Mouse (Mus musculus): ENCODE results near the gene Gm42669.

The Gm42669 gene

DNA sequence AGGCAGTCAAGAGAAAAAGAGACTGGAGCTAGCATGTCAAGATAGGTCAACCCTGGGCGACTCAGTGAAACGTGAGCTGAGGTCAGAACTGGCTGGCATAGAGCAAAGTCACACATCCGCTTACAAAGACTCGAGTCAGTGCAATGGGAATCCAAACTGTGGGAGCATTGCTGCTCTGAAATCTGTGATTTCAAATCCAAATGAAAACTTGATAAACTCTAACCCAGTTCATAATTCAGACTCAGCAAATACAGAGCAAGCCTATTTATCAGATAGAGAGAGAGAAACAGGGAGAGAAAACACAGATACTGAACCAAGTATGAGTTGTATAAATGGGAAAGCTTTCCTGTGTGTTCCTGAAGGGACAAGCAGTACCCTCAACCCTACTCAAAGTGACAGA, at the start of gene Gm42669:
TSS of gene Gm42669 (plus strand) at position 301 of the 400 bp plus-strand sequence.
- no peak for DNase-seq

DNA sequence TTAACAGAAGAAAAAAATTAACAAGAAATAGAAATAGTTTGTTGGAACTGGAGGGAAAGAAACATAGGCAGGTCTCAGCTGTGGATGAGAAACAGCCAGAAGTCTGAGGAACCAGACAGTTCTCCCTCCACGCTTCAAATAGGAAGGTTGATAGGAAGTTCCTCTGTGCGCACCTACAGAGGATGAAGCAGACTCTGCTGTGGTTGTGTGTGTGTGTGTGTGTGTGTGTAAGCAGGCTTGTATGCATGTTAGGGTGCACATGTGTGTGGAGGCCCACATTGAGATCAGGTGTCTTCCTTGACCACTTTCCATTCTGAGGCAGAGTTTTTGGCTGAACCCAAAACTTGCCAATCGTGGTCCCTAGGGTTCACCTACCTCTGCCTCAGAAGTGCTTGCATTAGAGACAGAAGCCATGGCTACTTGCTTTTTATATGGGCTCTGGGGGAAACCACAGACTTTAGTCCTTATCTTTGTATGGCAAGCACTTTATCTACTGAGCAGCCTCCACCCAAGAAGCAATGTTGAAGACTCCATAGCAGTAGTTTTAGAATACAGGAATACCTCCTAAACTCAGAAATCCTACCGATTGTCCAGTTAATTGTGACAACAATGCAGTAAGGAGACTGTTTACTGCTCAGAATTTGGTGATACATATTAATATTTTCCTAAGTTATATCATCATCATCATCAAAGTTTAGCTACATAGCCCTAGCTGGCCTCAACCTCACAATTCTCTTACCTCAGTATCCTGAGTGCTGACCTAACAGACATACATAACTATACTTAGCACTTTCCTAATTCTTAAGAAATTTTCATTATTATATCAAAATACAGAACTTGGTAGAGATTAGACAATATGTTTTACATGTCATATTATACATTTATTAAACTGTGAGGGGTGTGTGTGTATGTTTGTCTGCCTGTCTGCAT, 45.0 kb upstream of the Gm42669 start:
- no peak for DNase-seq

DNA sequence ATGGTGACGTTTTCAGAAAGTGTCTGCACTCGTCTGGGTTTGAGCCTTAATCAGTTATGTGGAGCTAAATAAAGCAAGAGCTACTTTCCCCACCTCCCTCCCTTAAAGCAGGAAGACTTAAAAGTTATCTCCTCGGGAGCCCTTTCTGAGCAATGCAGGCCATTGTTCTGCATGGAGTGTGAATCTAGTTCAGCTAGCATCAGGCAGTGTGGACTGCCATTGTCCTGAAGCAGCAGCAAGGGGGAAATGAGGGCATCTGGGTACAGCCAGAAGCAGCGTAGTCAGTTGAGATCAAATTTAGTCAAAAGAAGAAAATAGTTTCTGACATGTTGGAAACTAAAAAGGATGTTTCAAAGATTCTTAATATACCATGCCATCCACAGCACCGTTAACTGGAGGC, 40.9 kb upstream of the Gm42669 start:
- DNase-seq: peak; percentile 12

DNA sequence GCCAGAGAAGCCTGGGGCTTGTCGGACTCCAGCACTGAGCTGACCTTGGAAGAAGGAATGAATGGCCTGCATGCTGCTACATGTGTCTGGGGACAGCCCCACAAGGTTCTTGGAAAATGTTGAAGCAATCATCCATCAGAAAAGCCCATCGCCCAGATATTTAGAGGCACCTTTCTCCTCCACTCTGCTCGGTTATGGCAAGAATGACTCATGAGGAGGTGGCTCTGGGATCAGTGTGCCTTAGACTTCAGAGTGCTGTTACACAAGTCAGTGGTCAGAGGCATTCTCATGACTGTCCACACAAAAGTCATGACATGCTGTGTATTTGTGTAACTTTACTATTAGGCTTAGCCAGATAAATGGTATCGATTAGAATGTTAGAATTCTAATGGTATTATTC, 40.3 kb upstream of the Gm42669 start:
- no peak for DNase-seq

DNA sequence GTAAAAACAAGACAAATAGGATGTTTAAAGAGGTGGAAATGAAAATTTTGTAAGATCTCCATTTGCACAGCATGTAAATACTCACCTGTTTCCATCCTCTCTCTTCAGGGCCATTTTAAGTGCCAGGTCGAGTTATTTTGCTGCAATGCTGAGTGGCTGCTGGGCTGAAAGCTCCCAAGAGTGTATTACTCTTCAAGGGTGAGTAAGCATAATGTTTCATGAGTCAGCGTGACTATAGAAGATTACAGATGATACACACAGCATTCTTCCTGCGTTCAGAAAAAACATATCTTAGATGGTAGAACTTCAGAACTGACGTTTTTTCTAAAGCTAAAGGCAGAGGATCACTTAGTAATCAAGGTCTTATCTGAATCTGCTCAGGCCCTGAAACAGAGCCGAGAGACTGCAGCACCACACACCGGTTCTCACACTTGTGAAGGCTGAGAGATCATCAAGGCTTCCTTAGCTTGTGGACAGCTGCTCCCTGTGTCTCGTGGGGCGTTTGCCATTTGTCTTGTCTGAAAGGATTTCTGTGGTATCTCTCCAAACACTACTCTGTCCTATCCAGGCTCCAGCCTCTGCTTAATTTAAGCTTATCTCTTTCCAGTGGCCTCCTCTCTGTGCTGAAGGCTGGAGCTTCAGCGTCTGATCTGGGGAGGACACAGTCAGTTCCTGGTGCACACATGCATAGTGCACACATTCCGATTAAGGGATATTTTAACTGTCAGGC, 36.7 kb upstream of the Gm42669 start:
- DNase-seq: no peak

DNA sequence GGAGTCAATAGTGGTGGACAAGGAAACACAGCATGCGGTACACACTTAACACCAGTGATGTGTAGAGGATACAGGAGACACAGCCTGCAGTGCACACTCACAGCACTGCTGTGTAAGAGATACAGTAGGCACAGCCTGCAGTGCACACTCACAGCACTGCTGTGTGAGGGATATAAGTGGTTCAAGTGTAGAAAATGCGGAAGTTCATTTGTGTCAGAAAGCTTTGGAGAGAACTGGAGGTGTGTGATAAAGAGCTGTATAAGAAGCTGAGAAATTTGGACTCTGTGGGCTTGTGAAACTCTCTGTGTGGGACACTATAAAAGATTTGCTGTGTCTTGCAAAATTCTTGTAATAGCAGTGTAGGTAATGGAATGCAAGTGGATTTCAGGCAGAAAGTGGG, 27.2 kb upstream of the Gm42669 start:
- DNase-seq: no peak

DNA sequence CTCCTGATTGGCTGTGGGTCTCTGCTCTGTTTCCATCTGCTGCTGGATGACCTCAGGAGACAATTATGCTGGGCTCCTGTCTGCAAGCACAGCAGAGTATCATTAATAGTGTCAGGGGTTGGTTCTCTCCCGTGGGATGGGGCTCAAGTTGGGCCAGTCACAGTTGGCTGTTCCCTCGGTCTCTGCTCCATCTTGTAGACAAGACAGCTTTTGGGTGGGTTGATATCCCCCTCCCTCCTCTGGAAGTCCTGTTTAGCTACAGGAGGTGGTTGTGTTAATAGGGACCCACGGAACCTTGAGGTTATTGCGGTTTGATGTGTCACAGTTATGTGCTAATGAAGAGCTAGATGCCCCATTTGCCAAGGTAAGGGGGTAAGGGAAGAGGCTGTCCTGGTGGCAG, 18.4 kb upstream of the Gm42669 start:
- no peak for DNase-seq

DNA sequence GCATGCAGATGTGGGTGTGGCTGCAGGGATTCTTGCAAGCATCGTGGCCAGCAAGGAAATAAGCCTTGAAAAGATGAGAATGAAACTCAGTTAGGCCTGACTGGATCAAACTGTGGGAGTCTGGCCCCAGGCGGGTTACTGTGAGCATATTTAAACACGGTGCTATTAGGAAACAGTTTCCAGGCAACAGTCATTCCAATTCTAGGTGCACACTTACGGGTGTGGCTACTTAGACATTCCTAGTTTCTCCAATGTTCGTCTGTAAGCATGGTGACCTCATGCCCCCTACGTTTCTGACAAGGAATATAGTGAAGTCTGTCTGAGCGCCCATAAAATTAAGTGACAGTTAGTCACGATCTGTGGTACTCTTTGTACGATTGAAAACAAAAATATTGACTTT, 16.4 kb upstream of the Gm42669 start:
- DNase-seq: no peak

DNA sequence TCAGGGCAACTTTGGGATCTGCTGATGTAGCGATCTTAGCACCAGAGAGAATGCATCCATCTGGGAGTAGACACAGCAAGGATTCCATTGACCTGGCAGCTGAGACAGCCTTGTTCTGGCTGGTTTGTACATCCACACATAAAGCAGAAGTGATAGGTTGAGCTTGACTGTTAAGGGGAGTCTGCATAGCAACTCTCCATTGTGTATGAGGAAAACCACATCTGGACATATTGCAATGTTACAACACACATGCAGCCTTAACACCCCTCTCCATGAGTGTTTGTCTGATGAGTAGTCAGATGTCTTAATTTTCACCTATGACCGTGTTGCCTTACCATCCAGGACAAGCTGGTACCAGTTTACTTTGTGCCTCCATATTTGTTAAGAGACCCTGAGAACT, 14.9 kb upstream of the Gm42669 start:
- DNase-seq: no peak

DNA sequence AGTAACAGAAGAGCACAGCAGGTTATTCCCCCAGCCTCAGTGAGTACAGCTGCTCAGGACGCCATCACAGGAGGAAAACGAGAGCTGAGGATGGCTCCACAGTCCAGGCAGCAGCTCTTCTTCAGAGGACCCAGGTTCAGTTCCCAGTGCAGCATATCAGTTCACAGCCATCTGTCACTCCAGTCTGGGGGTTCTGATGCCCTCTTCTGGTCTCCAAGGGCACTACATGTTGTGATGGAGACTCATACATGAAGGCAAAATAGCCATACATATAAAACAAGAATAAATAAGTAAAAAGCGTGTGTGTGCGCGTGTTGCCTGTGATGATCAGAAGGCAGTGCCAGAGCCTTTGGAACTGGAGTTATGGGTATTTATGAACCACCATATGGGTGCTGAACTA, 12.7 kb upstream of the Gm42669 start:
- no peak for DNase-seq

DNA sequence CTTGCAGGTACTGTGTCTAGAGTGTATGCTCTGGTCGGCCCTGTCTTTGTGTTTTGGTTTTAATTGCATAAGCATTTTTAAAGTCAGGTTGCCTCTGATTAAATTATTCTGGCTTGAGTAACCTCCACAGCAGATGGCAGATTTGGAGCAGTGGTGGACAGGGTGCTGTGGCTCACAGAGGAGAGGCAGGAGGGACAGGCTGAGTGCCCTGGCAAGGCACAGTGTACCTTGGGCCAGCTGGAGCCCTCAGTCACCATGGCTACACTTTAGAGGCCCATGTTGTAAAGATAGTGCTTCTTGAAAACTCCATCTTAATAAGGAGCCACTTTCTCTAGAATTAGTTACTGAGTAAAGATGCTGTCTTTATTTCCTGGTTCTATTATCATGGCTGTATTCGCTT, 11.4 kb upstream of the Gm42669 start:
- DNase-seq: no peak

DNA sequence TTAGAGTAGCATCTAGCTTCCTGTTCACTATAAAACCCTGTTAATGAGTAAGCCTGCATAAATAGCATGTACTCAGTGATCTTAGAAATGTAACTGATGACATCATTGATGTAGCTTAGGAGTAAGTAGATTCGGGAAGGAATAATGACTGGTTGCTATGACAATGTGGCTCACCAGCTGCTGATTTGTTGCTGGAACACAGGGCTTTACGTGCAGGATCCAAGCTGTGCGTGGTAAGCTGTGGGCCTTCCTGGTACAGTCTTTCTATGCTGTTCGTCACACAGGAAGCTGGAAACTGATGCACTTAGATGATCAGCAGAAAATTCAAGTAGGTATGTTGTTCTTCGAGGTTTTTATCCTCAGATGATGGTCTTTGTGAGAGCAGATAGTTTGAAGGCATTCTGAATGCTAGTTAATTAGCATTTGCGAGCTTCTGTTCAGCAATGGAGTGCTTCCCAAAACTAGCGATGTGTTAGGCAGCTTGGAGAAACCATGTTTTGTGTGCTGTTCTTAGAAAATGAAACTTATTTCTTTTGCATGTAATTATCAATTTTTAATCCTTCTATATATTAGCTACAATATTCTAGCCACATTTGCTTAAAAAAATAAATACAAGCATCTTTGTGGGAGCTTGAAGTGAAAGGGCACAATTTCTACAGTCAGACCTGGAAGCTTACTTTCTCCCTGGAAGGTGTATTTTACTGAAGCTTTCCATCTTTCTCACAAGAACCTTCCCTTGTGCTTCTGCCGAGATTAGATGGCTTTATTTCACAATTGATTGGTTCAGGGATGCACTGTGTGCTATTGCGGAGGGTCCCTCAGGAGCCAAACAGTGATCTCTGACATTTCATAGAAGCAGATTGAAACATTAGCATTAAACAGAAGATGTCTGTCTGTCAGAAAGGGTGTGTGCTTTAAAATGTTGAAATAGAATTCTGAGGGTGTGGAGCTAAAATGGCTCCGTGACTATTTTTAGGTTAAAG, 9.6 kb upstream of the Gm42669 start:
- DNase-seq: peak; percentile 53

DNA sequence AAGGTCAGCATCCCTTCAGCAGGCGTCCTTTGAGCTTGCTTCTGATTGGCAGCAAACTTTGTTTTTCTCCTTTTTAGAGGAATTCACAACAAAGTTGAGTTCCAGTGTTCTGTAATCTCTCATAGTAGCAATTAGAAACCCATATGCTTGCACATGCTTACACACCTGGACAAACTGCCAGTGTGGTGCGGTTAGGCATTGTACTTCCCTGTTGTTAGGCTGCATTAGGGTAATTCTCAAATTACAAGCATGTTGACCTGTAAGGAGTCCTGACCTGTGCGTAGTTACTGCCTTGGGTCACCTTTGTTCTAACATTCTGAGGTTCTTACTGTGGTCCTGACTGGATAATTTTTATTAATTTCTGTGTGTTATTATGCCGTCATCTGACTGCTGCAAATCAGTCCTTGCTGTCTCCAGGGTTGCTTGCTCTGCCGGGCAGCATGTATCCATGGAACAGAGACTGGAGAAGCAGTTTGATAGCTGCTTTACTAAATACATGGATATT, 8.6 kb upstream of the Gm42669 start:
- DNase-seq: no peak

DNA sequence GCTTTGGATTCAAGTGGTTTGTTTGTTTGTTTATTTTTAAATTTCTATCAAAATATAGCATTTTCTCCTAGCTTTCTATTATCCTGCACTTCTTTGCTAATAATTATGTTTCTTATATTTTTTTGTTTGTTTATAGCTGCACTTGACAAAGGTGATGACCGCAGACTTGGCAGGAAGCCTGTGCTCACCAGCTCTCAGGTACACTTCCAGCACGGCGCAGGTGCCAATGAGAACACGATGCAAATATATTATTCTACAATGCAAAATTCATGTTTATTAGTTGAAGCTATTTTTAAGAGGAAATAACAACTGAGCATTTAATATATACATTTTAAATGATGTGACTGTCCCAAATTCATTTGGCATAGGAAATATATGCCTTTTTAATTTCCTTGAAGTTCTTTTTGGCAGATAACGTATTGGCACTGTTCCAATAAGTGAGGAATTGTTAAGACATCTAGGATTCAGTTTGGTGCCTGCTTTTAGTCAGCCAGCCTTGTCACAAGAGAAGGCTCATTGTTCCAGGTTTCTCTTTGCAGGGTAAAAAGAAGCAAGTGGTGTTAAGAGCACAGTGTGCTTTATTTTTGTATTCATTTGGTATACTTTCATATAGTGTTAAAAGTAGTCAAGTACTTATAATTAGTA, 7.4 kb upstream of the Gm42669 start:
- no peak for DNase-seq

DNA sequence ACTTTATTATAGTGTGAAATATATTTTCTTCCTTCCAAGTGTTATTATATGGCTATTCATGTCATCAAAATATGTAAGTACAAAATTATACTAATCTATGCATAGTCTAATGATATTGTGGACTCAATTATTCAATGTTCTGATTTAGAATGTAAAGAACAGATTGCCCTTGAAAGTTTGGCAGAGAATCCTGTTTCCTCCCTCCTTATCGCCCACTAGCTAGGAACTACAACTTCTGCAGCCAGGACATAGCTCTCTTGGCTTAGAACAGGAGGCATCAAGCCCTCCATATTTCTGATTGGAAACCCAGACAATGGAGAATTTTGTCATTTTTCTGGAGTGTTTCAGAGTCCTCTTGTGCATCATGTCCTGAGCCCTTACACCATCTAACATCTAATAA, 6.7 kb upstream of the Gm42669 start:
- DNase-seq: no peak

DNA sequence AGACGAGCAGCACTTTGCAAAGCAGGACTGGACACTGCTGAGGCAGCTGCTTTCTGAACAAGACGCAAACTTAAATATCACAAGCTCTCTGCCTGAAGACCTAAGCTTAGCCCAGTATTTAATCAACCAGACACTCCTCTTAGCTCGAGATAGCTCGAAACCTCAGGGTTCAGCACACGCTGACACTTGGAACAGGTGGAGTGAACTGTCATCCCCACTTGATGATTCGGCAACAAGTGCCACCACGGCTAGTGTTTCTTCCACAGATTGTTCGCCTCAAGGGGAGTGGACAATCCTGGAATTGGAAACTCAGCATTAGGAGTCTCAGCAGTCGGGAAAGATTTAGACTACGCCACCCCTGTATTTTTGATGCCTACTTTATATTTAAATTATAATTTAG, 3.1 kb downstream of the Gm42669 start:
- DNase-seq: no peak

DNA sequence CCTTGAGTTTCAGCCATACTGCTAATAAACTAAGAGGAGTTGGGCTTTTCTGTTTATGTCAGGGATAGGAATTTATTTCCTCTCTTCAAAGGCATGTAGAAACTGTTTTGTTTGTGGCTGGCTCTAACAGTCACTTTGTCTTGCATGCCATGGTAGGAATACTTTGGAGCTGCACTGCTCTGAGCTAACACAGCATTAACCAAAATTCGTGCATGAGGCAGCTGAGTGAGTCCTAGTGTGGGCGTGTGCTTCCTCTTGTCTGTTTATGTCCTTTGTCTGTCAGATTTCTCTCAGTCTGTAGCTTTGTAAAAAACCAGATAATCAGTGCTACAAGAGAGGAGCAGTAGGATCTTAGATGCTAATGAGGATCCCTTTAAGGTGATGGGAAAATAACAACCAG, 3.9 kb downstream of the Gm42669 start:
- no peak for DNase-seq

DNA sequence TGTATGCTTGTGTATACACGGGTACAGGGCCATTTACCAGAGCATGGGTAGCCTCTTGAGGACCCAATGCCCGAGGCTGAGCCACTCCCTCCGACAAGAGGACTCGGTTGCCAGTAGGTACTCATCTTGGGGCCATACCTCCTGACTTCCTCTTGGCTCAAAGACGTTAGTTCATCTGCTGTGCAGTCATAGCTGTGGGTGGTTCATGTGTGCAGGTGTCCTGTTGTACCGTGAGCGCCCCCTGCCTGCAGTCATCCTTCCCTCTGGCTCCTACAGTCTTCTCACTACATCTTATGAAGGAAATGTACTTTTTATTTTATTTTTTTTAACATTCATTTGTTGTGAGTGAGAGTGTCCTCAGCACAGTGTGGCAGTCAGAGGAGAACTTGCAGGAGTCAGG, 6.2 kb downstream of the Gm42669 start:
- peak; percentile 63 for DNase-seq

DNA sequence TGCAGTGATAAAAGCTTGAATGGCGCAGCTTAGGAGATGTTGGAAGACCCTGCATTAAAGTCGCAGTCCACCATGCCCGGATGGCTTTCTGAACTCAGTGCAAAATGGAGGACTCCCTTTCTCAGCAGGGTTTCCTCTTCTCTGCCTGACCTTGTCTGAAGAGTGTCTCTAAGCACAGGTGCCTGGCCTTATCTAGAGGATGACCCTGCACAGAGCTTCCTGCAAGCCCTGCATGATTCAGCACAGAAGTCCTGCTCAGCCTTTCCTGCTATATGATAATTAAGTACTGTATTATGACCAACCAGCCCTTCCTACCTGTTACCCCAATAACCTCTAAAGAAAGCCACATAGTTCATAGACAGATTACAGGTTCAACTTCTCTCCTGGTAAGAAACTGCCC, 8.0 kb downstream of the Gm42669 start:
- DNase-seq: no peak

DNA sequence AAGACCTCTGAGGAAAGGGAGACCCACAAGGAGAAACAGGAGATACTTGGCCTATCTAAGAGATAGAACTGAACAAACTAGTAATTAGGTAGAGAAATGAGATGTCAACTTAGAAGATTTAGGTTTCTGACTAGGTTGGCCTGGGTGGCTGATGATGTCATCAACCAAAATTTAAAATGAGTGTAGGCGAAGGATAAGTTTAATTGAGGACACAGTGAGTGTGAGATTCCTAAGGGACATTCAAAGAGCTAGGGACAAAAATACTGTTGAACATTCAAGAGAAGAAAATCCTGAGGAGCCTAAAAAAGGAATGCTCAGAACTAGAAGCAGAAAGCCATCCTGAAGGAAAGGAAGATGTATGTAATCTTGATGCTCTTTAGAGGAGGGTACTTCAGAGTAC, 8.7 kb downstream of the Gm42669 start:
- no peak for DNase-seq

DNA sequence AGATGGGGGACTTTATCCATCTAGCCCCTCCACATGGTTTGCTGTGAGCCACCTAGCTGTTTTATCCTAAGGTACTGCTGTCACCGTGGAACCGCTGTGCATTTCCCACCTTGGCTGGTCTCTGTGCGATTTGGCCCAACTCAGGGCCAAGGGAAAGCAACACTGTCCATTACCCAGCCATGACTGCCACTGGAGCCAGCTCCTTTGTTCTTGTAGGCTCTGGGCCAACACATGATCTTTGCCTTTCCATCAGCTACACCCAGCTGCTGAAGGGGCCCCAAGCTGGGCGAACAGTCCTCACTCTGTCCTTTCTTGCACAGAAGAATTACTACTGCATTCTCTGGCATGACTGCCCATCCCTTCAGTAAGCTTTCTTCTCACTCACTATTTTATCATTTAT, 11.2 kb downstream of the Gm42669 start:
- DNase-seq: no peak

DNA sequence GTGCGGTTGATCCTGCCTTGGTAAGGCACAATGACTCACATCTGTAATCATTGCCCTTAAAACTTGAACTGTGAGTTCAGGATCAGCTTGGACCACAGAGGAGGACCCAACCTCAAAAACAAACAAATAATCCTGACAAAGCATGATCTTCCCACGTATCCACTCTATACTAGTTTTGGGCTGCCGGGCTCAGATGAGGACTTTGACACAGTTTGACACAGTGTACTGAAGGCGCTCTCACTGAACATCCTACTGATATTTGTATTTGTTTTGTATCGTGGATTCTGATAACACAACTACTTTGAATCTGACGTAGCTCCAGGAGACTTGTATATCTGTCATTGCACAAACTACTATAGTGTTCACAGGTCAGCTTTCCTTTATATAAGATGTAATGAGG, 14.0 kb downstream of the Gm42669 start:
- no peak for DNase-seq
